9 mouse cellular contexts compared by ENCODE assay signal in genomic region chr5:106561499-106561822, GRCm38 (mm10). TPM values are rescaled to one million over a fixed set of nuclear protein-coding genes. Genes with fewer than 3 reads are reported as not detected.
DNase-seq lines count a peak whose midpoint lies in the region; ATAC-seq and TF ChIP-seq lines count a peak whose summit lies in the region.
"Had no signal": no experiment of that assay in that cellular context is flagged by ENCODE, and none has a peak within 500 bp of the region (broad histone marks: within the 10 kb centered on the region; RNA-seq: fewer than 3 reads in every experiment).

No protein-coding gene starts in this region.

- peak overlapping the region; percentile 76 for H3K4me2 ChIP-seq in heart, embryonic 12.5 days
- H3K4me2 ChIP-seq in forebrain, postnatal 0 days (ENCODE audit: low read depth): peak overlapping the region; percentile 56
- peak overlapping the region; percentile 35; the same call in 1 of the 2 replicates for H3K4me2 ChIP-seq in liver, embryonic 15.5 days

- no peaks in the 10 kb centered on the region for H3K36me3 ChIP-seq in heart, embryonic 12.5 days
- no peaks in the 10 kb centered on the region; the same call in 1 of the 2 replicates for H3K36me3 ChIP-seq in ES-E14 (ENCODE audit: control insufficient read depth, insufficient read depth, low read length, poor library complexity, severe bottlenecking)
- H3K36me3 ChIP-seq in forebrain, postnatal 0 days (ENCODE audit: insufficient read depth): no peaks in the 10 kb centered on the region
- H3K36me3 ChIP-seq in liver, embryonic 15.5 days (replicated peaks): no peaks in the 10 kb centered on the region

- H3K9ac ChIP-seq in heart, embryonic 12.5 days: 0 out of 2 replicates have a peak overlapping the region, but pooled peaks have one; percentile 51
- H3K9ac ChIP-seq in ES-E14 (ENCODE audit: insufficient read depth, low read depth, low read length, poor library complexity, severe bottlenecking): peak overlapping the region; percentile 12; the same call in 1 of the 2 replicates
- H3K9ac ChIP-seq in forebrain, postnatal 0 days: no peak overlapping the region
- no peak overlapping the region for H3K9ac ChIP-seq in liver, embryonic 15.5 days

- peak overlapping the region; percentile 45 for H3K4me3 ChIP-seq in heart, embryonic 12.5 days
- peak overlapping the region; percentile 45 to 48 for H3K4me3 ChIP-seq in ES-E14 (ENCODE audit: insufficient read depth in 1 of 2, low read depth in 1 of 2, low read length in 2 of 2, poor library complexity in 1 of 2, severe bottlenecking in 1 of 2)
- H3K4me3 ChIP-seq in forebrain, postnatal 0 days (ENCODE audit: low read depth, low read length): peak overlapping the region; percentile 24
- no peak overlapping the region for H3K4me3 ChIP-seq in liver, embryonic 15.5 days (replicated peaks)
- H3K4me3 ChIP-seq in layer of hippocampus, adult 2 months: no peak overlapping the region

- no peak for DNase-seq in heart, postnatal 10 days
- no peak for DNase-seq in ES-E14 (ENCODE audit: low read depth, low spot score)
- DNase-seq in forebrain, postnatal 0 days: no peak
- no peak for DNase-seq in layer of hippocampus, adult 2 months (ENCODE audit: low spot score in 2 of 2)
- no peak for DNase-seq in spleen, postnatal 4 days (ENCODE audit: low spot score in 2 of 2)

- 9% methylated on average over 8 of the region's 8 CpGs for WGBS in heart, embryonic 12.5 days
- WGBS in forebrain, postnatal 0 days: 19% methylated on average over 8 of the region's 8 CpGs
- WGBS in liver, embryonic 15.5 days (ENCODE audit: insufficient replicate concordance): 14% methylated on average over 8 of the region's 8 CpGs

- peaks cover 15% of the 10 kb centered on the region for H3K4me1 ChIP-seq in heart, embryonic 12.5 days (replicated peaks)
- H3K4me1 ChIP-seq in ES-E14 (ENCODE audit: control insufficient read depth in 2 of 2, insufficient read depth in 2 of 2, low read length in 2 of 2, poor library complexity in 1 of 2): 0 out of 4 replicates have a peak, but pooled peaks cover 0 to 2% of the 10 kb centered on the region in 2 experiments
- peaks cover 5% of the 10 kb centered on the region for H3K4me1 ChIP-seq in forebrain, postnatal 0 days (ENCODE audit: insufficient read depth)
- no peaks in the 10 kb centered on the region for H3K4me1 ChIP-seq in liver, embryonic 15.5 days (replicated peaks)

- H3K27ac ChIP-seq in heart, embryonic 12.5 days (ENCODE audit: poor library complexity, severe bottlenecking): no peak overlapping the region
- no peak overlapping the region for H3K27ac ChIP-seq in ES-E14 (ENCODE audit: insufficient read depth, low read depth, low read length, poor library complexity, severe bottlenecking)
- H3K27ac ChIP-seq in forebrain, postnatal 0 days (ENCODE audit: low read depth, low read length): no peak overlapping the region
- H3K27ac ChIP-seq in liver, embryonic 15.5 days (replicated peaks): no peak overlapping the region
- H3K27ac ChIP-seq in layer of hippocampus, adult 2 months: no peak overlapping the region

- no peaks in the 10 kb centered on the region for H3K9me3 ChIP-seq in heart, embryonic 12.5 days (replicated peaks)
- H3K9me3 ChIP-seq in ES-E14 (ENCODE audit: control insufficient read depth, insufficient read depth, low read depth, low read length): no peaks in the 10 kb centered on the region
- H3K9me3 ChIP-seq in forebrain, postnatal 0 days (ENCODE audit: low read length): no peaks in the 10 kb centered on the region
- H3K9me3 ChIP-seq in liver, embryonic 15.5 days (replicated peaks): no peaks in the 10 kb centered on the region

- H3K27me3 ChIP-seq in heart, embryonic 12.5 days (replicated peaks): peaks cover 85% of the 10 kb centered on the region
- H3K27me3 ChIP-seq in forebrain, postnatal 0 days (ENCODE audit: insufficient read depth, low read length): peaks cover 82% of the 10 kb centered on the region
- H3K27me3 ChIP-seq in liver, embryonic 15.5 days: peaks cover 98% of the 10 kb centered on the region

- in situ Hi-C loops in ES-E14 (cut with MboI; ENCODE audit: low sequenced_read_pairs in 2 of 2, unreplicated experiment in 2 of 2): no loop called here

- no peak for ATAC-seq in heart, embryonic 12.5 days (ENCODE audit: insufficient number of reproducible peaks, low FRiP score)
- no peak for ATAC-seq in forebrain, postnatal 0 days
- no peak for ATAC-seq in liver, embryonic 15.5 days (ENCODE audit: insufficient read depth)
- ATAC-seq in monocyte, adult 5-6 weeks (replicated peaks; ENCODE audit: insufficient number of reproducible peaks, low FRiP score, low TSS enrichment, poor library complexity, severe bottlenecking): no peak

- intact Hi-C loops in heart, postnatal 10 days (cut with DNase I): no loop called here

- no peak for TF ChIP-seq CTCF in forebrain, postnatal 0 days (IDR thresholded peaks at IDR 0.05; ENCODE audit: low read depth)
- TF ChIP-seq CTCF in layer of hippocampus, adult 2 months (conservative IDR thresholded peaks at IDR 0.05): no peak

TF ChIP-seq in ES-E14, 5 proteins besides CTCF, POLR2A, EP300 and RAD21:
- TF ChIP-seq MAFK (IDR thresholded peaks at IDR 0.05; ENCODE audit: insufficient read depth, low read depth, low read length) (no peak), ZNF384 (IDR thresholded peaks at IDR 0.05; ENCODE audit: low read depth, low read length) (no peak), CHD2 (IDR thresholded peaks at IDR 0.05; ENCODE audit: low read depth, low read length) (no peak), ZC3H11A (IDR thresholded peaks at IDR 0.05; ENCODE audit: borderline replicate concordance, low read depth, low read length) (no peak)

RNA-seq across cellular contexts. Expression of gene Gm17304, which starts 47.4 kb away (rescaled TPM):
- polyA plus RNA-seq in heart, embryonic 12.5 days (2016; fragmentation: Nextera tagmentation; extraction: Ambion mirVana): not detected in 2 replicates
- total RNA-seq in heart, postnatal 10 days (2021): not detected
- not detected in 2 replicates for total RNA-seq in ES-E14 (2012; rRNA removed)
- not detected in 2 replicates for total RNA-seq in forebrain, postnatal 0 days (2014; rRNA removed)
- not detected in 2 replicates for polyA plus RNA-seq in forebrain, postnatal 0 days (2015; fragmentation: Nextera tagmentation; extraction: Ambion mirVana)
- polyA plus RNA-seq in liver, embryonic 15.5 days (2015; fragmentation: Nextera tagmentation; extraction: Ambion mirVana): not detected in 2 replicates
- total RNA-seq in layer of hippocampus, adult 2 months (2021): not detected
- total RNA-seq in monocyte, adult 5-6 weeks (2017): not detected in 3 replicates
- total RNA-seq: left cerebral cortex, postnatal 14 days had no signal

Comparison
In these comparisons a context has a peak if more than half of its experiments do, and no peak if none do; other contexts are left out.
1. H3K4me3 ChIP-seq: peak in heart, embryonic 12.5 days (single experiment), ES-E14 (2 of 2) and forebrain, postnatal 0 days (single experiment); none in liver, embryonic 15.5 days (single experiment) and layer of hippocampus, adult 2 months (single experiment).
2. H3K9ac ChIP-seq: peak in heart, embryonic 12.5 days (single experiment) and ES-E14 (single experiment); none in forebrain, postnatal 0 days (single experiment) and liver, embryonic 15.5 days (single experiment).
3. Peak in every context shown above with its lines, with median percentiles within 50 percentile points of each other: H3K4me2 ChIP-seq.